Comparison of ENCODE assay signal across 8 mouse cellular contexts in the genomic region with DNA sequence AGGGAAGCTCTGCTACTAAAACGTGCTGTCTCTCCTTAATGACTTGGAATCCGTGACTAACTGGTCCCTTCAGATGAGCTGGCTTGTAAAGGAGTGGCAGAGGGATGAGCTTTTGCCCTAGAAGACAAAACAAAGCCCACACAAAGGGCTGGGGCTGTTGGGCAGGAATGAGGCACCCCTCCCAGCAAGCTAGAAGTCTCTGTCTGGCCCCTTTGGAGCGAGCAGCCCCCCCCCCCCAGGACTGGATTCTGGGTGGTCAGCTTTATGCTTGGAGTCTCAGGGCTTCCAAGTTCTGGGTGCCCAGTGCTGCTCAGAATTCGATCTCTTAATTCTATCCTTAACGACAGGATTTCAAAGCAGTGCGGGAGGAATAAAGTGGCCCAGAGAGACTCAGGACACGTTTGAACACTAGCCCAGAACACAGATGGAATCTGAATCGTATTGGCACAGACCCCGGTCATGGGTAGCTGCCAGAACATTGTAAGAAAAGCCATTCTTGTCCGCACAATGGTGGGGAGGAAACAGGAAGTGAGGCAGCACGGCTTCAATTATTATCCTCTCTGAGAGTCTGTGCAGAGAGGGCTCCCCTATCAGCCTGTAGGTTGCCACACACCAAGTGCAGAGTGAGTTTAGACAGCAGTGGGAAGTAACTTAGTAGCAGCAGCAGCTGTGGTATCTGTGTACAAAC. TPM values are rescaled to one million over a fixed set of nuclear protein-coding genes. Genes with fewer than 3 reads are reported as not detected.
DNase-seq lines count a peak whose midpoint lies in the region; ATAC-seq and TF ChIP-seq lines count a peak whose summit lies in the region.

No protein-coding gene starts in this region.

- peak; percentile 64 for ATAC-seq in forebrain, embryonic 12.5 days (ENCODE audit: low FRiP score)
- ATAC-seq in heart, embryonic 13.5 days (ENCODE audit: extremely low read depth, insufficient number of reproducible peaks, low FRiP score, low TSS enrichment): no peak
- peak; percentile 81 for ATAC-seq in limb, embryonic 14.5 days (ENCODE audit: low FRiP score, low read depth)
- peak; percentile 88 for ATAC-seq in midbrain, embryonic 13.5 days
- ATAC-seq in stomach, embryonic 16.5 days (ENCODE audit: insufficient read depth, low FRiP score): peak; percentile 81

- TF ChIP-seq POLR2A in limb, embryonic 14.5 days (IDR thresholded peaks at IDR 0.05; ENCODE audit: borderline replicate concordance, extremely low read depth, insufficient read depth, insufficient read length): no peak

- H3K4me2 ChIP-seq in forebrain, embryonic 12.5 days: peak overlapping the region; percentile 46
- peak overlapping the region; percentile 36 for H3K4me2 ChIP-seq in heart, embryonic 13.5 days
- peak overlapping the region; percentile 29; the same call in 1 of the 2 replicates for H3K4me2 ChIP-seq in limb, embryonic 14.5 days (replicated peaks; ENCODE audit: low read depth, low read length, severe bottlenecking)
- peak overlapping the region; percentile 50 for H3K4me2 ChIP-seq in midbrain, embryonic 13.5 days (replicated peaks)
- H3K4me2 ChIP-seq in stomach, embryonic 16.5 days (ENCODE audit: low read depth, low read length): peak overlapping the region; percentile 25

- peaks cover 19% of the 10 kb centered on the region for H3K27me3 ChIP-seq in forebrain, embryonic 12.5 days
- H3K27me3 ChIP-seq in heart, embryonic 13.5 days (replicated peaks): no peaks in the 10 kb centered on the region
- no peaks in the 10 kb centered on the region for H3K27me3 ChIP-seq in limb, embryonic 14.5 days (ENCODE audit: control insufficient read depth, insufficient read depth, low read length)
- H3K27me3 ChIP-seq in midbrain, embryonic 13.5 days: peaks cover 28% of the 10 kb centered on the region
- H3K27me3 ChIP-seq in stomach, embryonic 16.5 days (ENCODE audit: control insufficient read depth, insufficient read depth, low read length): no peaks in the 10 kb centered on the region

- H3K9me3 ChIP-seq in forebrain, embryonic 12.5 days: no peaks in the 10 kb centered on the region
- no peaks in the 10 kb centered on the region for H3K9me3 ChIP-seq in heart, embryonic 13.5 days
- no peaks in the 10 kb centered on the region for H3K9me3 ChIP-seq in limb, embryonic 14.5 days (ENCODE audit: control insufficient read depth, low read length)
- no peaks in the 10 kb centered on the region for H3K9me3 ChIP-seq in midbrain, embryonic 13.5 days
- H3K9me3 ChIP-seq in stomach, embryonic 16.5 days (replicated peaks; ENCODE audit: control insufficient read depth, low read length): no peaks in the 10 kb centered on the region

- 0 out of 2 replicates have a peak overlapping the region, but pooled peaks have one; percentile 4 for H3K4me3 ChIP-seq in forebrain, embryonic 12.5 days (replicated peaks)
- no peak overlapping the region for H3K4me3 ChIP-seq in heart, embryonic 13.5 days
- H3K4me3 ChIP-seq in limb, embryonic 14.5 days (replicated peaks; ENCODE audit: low read length): no peak overlapping the region
- H3K4me3 ChIP-seq in midbrain, embryonic 13.5 days (replicated peaks): peak overlapping the region; percentile 26
- H3K4me3 ChIP-seq in stomach, embryonic 16.5 days (replicated peaks; ENCODE audit: low read length): no peak overlapping the region

- H3K27ac ChIP-seq in forebrain, embryonic 12.5 days: peak overlapping the region; percentile 74
- peak overlapping the region; percentile 58; the same call in 1 of the 2 replicates for H3K27ac ChIP-seq in heart, embryonic 13.5 days (replicated peaks)
- H3K27ac ChIP-seq in limb, embryonic 14.5 days (replicated peaks; ENCODE audit: low read depth, low read length): peak overlapping the region; percentile 49; the same call in 1 of the 2 replicates
- peak overlapping the region; percentile 65 for H3K27ac ChIP-seq in midbrain, embryonic 13.5 days
- peak overlapping the region; percentile 38 for H3K27ac ChIP-seq in stomach, embryonic 16.5 days (ENCODE audit: low read length)

- peak; percentile 92 for DNase-seq in cerebellum, adult 9-11 months
- DNase-seq in kidney, postnatal 10 days: peak; percentile 84
- peak; percentile 93 for DNase-seq in limb, embryonic 14.5 days (ENCODE audit: low spot score)
- DNase-seq in thymus, postnatal 14 days: no peak

- no peaks in the 10 kb centered on the region for H3K36me3 ChIP-seq in forebrain, embryonic 12.5 days (replicated peaks)
- H3K36me3 ChIP-seq in heart, embryonic 13.5 days: no peaks in the 10 kb centered on the region
- H3K36me3 ChIP-seq in limb, embryonic 14.5 days (ENCODE audit: control insufficient read depth, insufficient read depth, low read length): no peaks in the 10 kb centered on the region
- no peaks in the 10 kb centered on the region for H3K36me3 ChIP-seq in midbrain, embryonic 13.5 days
- no peaks in the 10 kb centered on the region for H3K36me3 ChIP-seq in stomach, embryonic 16.5 days (ENCODE audit: control insufficient read depth, insufficient read depth, low read length)

- H3K9ac ChIP-seq in forebrain, embryonic 12.5 days: 0 out of 2 replicates have a peak overlapping the region, but pooled peaks have one; percentile 12
- H3K9ac ChIP-seq in heart, embryonic 13.5 days: no peak overlapping the region
- H3K9ac ChIP-seq in limb, embryonic 14.5 days (ENCODE audit: low read depth, low read length, severe bottlenecking): peak overlapping the region; percentile 21
- peak overlapping the region; percentile 48; the same call in 1 of the 2 replicates for H3K9ac ChIP-seq in midbrain, embryonic 13.5 days (replicated peaks)
- no peak overlapping the region for H3K9ac ChIP-seq in stomach, embryonic 16.5 days (ENCODE audit: low read length)

- H3K4me1 ChIP-seq in forebrain, embryonic 12.5 days: peaks cover 27% of the 10 kb centered on the region
- peaks cover 5% of the 10 kb centered on the region; the same call in 1 of the 2 replicates for H3K4me1 ChIP-seq in heart, embryonic 13.5 days
- peaks cover 16% of the 10 kb centered on the region for H3K4me1 ChIP-seq in limb, embryonic 14.5 days (ENCODE audit: control insufficient read depth, insufficient read depth, low read length)
- H3K4me1 ChIP-seq in midbrain, embryonic 13.5 days (replicated peaks): peaks cover 24% of the 10 kb centered on the region
- peaks cover 6% of the 10 kb centered on the region for H3K4me1 ChIP-seq in stomach, embryonic 16.5 days (ENCODE audit: control insufficient read depth, insufficient read depth, low read length)

- 5% methylated on average over 11 of the region's 11 CpGs for WGBS in forebrain, embryonic 12.5 days
- 34% methylated on average over 11 of the region's 11 CpGs for WGBS in heart, embryonic 13.5 days
- 9% methylated on average over 11 of the region's 11 CpGs for WGBS in limb, embryonic 14.5 days
- 2% methylated on average over 11 of the region's 11 CpGs for WGBS in midbrain, embryonic 13.5 days
- WGBS in stomach, embryonic 16.5 days: 33% methylated on average over 11 of the region's 11 CpGs

RNA-seq across cellular contexts. Expression of a gene that starts 13.8 kb away (rescaled TPM):
- 39.7 and 40.2 TPM in 2 replicates for polyA plus RNA-seq in forebrain, embryonic 12.5 days (2016; fragmentation: Nextera tagmentation; extraction: Ambion mirVana)
- polyA plus RNA-seq in heart, embryonic 13.5 days (2015; fragmentation: Nextera tagmentation; extraction: Ambion mirVana): 2.0 and 2.5 TPM in 2 replicates
- 7.6 and 10.7 TPM in 2 replicates for polyA plus RNA-seq in limb, embryonic 14.5 days (2012; rRNA removed)
- 9.9 and 12.0 TPM in 2 replicates for polyA plus RNA-seq in limb, embryonic 14.5 days (2014; fragmentation: Nextera tagmentation; extraction: Ambion mirVana)
- 27.5 and 37.5 TPM in 2 replicates for polyA plus RNA-seq in midbrain, embryonic 13.5 days (2015; fragmentation: Nextera tagmentation; extraction: Ambion mirVana)
- 1.9 and 2.9 TPM in 2 replicates for polyA plus RNA-seq in stomach, embryonic 16.5 days (2015; fragmentation: Nextera tagmentation; extraction: Ambion mirVana)

Comparison
In these comparisons a context has a peak if more than half of its experiments do, and no peak if none do; other contexts are left out.
1. H3K4me3 ChIP-seq: peak in forebrain, embryonic 12.5 days (single experiment) and midbrain, embryonic 13.5 days (single experiment); none in heart, embryonic 13.5 days (single experiment), limb, embryonic 14.5 days (single experiment) and stomach, embryonic 16.5 days (single experiment).
2. H3K9ac ChIP-seq: peak in forebrain, embryonic 12.5 days (single experiment), limb, embryonic 14.5 days (single experiment) and midbrain, embryonic 13.5 days (single experiment); none in heart, embryonic 13.5 days (single experiment) and stomach, embryonic 16.5 days (single experiment).
3. Peak in every context shown above with its lines, with median percentiles within 50 percentile points of each other: H3K27ac ChIP-seq and H3K4me2 ChIP-seq.